Mouse (Mus musculus) mouse trophoblast stem cell (cell line): ENCODE data around the gene Ap2a1.

ENCODE experiments used
- in situ Hi-C, 2 experiments: fragments of 300-500 bp; cut with MseI, MboI; formaldehyde crosslinking; loops; 2 replicates in 1 of 2; 3 replicates in 1 of 2; pipeline ENCODE4 v1.15.1; 2025

The Ap2a1 gene

DNA sequence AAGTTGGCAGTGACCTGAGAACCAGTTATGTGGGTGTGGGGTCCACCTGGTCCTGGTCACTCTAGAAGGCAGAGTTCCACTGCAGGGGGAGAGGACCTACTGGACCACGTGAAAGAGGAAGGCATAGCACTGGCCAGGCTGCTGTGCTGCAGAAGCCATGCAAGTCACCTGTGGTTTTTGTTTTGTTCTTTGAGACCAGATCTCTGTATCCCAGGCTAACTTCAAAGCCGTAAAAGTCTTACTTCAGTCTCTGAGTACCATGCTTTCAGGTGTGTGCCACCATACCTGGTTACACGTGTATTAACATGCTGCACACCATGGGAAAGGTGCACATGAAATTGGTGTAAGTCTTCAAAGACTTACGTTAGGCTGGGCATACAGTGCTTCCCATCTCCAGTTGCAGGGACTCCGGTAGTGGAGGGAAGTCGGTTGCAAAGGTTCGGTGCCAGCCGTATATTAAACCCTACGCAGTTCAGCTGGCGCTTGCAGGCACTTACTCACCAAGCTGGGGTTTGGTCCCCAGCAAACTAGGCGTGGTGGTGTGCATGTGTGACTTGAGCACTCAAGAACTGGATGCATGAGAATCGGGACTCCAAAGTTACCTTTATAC is 77.6 kb downstream of the Ap2a1 start:
- in situ Hi-C loops: no loop called here

DNA sequence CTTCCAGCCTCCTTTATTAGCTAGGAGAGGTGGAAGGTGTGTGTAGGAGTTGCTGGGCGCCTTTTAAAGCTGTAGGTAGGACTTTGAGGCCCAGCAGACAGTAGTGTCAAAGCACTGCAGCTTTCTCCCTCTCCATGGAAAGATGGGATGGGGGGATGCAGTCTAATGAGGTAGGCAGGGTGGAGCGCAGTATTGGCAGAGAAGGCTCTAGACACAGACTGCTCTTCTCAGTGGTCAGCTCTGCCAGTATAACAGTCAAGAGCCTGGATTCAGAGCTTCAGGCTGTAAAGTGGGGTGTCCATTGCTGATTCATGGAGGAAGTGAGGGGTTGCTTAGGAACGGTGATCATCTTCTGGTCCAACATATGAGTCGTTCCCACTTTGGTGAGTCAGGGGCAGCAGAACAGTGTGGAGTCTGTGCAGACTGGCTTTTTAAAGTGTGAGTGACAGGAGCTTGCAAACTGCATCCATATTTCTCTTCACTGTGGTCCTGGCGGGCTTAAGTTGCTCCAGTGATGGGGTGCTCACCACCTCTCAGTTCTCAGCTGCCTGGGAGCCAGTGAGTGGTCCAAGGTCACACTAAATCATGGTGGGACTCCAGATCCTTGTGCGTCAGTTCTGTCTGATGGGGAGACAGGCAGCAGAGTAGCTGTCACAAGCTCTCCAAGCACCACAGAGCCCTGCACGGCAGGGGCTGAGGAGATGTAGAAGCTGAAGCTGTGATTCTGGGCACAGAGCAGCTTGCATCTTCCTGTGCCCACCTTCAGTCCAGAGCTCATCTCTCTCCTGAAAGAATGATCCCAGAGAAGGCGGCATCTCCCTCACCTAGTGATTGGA is 78.3 kb downstream of the Ap2a1 start:
- in situ Hi-C loops: no loop called here
